Mouse (Mus musculus) right cerebral cortex, adult 18-20 months (tissue): ENCODE measurements around the gene Lcn6.
A peak's percentile ranks its signal among the peaks of the same experiment; 100 is the strongest.
"Not testable (repeated sequence)": the region's sequence is repeated elsewhere in the genome, so short reads cannot be mapped to it uniquely, and the experiment has no call there.

Experiments
- DNase-seq: peaks from one replicate; pipeline ENCODE4 v3.0.0; 2022; ENCODE audit warnings: mixed read lengths

The Lcn6 gene

DNA sequence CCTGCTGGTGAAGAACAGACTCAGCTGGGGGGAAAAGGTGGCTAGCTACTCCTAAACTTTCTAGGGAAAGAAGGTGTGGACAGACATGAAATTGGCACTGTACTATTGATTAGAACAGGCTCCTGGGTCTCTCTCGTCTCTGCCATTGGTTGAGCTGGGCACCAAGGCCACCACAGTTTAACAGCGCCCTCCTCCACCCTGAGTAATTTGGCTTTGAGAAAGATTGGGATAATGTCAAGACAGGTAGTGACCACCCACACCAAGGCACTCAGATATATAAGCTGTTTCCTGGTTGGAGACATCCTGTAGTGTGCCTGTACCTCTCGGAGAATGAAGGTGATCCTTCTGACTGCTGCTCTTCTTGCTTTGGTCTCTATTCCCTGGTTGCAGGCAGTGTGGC, at the start of gene Lcn6:
Gene Lcn6 (plus strand): TSS at position 301 of the 400 bp plus-strand sequence.
- DNase-seq = no peak

GRCm38 (mm10) chr2:25627811-25628210, 48.8 kb upstream of the Lcn6 start, which contains the start of gene Fcna:
TSS of gene Fcna (minus strand) at chr2:25628030.
- DNase-seq = no peak

- no peak for DNase-seq
Observed at GRCm38 (mm10) chr2:25628738-25629137, 47.8 kb upstream of the Lcn6 start.

DNA sequence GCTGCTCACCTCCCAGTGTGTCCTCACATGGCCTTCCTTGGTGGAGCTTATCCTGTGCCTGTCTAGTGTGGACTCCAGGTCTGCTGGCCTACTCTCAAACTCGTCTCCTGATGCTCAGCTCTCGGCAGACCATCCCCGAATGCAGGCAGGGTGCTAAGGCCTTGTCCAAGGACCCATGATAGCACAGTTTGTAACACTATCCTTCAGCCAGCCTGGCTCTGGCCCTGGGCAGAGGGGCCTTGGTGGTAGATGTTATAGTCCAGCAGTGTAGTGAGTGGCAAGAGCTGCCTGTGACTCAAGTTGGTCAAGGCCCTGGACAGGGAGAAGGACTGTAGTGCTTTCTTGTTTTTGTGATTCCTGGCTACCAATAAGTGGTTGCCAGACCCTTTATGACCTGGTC, 43.0 kb upstream of the Lcn6 start:
- no peak for DNase-seq

DNA sequence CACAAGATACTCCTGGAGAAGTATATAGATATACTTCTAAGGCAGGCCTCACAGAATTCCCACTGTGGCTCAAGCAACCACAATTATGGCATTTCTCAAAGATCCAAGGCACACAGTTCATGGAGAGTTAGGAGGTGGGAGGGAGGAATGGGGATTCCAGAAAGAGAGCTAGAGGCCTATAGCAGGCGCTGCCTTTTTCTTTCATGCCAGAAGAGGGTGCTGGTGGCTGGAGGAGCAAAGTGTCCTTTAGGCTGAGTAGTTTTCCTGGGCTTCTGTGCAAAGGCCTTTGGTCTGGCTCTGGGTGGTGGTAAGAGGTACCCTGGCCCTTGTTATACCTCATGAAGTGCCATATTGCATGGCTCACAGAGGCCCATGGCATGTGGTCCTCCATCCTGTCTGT, 42.5 kb upstream of the Lcn6 start:
- no peak for DNase-seq

DNA sequence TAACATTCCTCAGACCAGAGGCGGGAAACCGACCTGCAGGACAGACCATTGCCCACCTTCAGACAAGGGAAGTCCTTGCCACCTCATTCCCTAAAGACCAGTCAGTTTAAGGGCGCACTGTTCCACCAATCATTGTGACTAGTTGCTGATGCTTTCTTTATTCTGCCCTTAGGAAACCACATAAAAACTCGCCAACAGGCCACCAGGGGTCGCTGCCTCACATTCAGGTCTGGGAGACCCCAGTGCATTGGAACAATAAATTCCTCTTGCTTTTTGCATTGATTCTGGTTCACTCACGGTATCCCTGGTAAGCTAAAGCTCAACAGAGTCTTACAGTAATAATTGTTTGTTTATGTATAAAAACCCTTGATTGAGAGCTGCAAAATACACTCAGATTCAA, 36.7 kb upstream of the Lcn6 start:
- no peak for DNase-seq

- no peak for DNase-seq
Observed at GRCm38 (mm10) chr2:25652902-25653301, 23.7 kb upstream of the Lcn6 start, which contains the start of gene Lcn8. TSS of gene Lcn8 (plus strand) at chr2:25653120.

GRCm38 (mm10) chr2:25654502-25654901, 22.1 kb upstream of the Lcn6 start:
- no peak for DNase-seq

GRCm38 (mm10) chr2:25656691-25657090, 19.9 kb upstream of the Lcn6 start:
- peak; percentile 16 for DNase-seq

DNA sequence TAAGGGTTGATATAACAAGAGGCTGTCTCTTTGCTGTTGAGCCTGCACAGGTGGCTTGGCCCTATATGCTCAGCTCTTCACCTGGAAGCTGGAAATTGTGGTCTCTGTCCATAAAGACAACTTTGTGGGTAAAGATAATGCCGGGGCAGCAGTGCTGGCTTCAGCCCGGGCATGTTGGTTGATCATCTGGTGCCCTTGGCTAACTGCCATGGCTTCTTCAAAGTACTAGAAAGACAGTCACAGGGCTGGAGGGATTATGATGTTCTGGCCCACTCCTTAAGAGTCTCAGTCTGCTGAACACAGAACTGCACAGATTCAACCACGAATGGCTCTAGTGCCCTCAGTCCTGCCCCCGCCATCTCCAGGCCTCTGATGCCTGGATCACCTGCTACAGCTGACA, 19.3 kb upstream of the Lcn6 start:
- no peak for DNase-seq

- no peak for DNase-seq
Observed at GRCm38 (mm10) chr2:25657652-25658051, 18.9 kb upstream of the Lcn6 start, which contains the start of gene Lcn5. TSS of gene Lcn5 (plus strand) at chr2:25657952.

DNA sequence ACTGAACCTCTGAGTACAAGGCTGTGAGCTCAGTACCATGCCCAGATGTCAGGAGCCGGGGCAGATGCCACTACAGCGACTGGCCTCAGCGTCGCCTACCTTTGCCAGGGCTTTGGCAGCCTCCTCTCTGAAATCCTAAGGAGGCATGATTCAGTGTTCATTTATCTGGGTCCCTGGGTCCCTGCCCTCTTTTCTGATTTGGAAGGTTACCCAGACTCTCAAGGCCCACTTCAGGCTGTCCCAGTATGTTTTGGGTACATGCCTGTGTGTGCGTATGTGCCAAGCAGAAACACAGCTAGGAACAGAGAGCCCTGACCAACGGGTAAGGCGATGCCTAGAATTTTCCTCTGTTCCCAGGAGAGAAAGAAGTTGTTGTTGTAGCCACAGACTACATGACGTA, 16.3 kb upstream of the Lcn6 start:
- no peak for DNase-seq

DNA sequence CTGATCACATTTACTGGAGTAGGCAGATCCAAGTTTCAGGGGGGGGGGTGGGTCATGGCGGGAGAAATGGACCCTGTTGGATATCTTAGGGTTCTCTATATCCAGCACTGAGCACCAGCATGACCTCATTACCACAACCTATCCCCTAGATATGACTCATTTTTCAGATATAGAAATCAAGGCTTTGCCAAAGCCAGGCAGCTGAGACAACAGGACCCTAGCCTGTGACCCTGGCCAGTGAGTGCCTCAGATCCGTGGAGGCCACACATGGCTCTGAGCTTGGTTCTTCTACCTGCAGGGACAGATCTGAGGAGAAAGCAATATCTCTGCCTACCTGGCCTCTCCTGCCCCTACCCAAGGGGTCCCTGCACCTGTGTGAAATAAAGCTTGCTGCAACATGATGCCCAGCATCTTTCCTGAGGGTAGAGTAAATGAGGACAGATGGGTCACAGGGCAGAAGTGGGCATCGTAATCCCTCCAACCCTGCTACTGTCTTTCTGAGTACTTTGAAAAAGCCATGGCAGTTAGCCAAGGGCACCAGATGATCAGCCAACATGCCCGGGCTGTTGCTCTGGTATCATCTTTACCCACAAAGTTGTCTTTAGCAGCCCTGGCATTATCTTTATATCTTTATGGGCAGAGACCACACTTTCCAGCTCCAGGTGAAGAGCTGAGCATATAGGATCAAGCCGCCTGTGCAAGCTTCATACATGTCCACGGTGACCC, 15.2 kb upstream of the Lcn6 start:
- no peak for DNase-seq

DNA sequence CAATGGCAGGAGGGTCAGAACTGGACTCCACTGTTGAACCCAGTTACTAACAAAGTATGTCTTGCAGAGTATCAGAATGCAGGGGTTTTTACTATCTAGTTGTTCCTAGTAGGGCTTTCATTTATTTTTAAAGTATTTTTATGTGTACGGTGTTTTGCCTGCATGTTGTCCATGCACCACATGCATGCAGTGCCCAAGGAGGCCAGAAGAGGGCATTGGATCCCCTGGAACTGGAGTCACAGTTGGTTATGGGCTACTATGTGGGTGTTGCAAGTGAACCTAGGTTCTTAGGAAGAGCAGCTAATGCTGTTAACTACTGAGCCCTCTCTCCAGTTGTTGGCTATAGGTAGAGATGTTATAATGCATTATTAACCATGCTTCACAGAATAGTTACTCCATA, 13.1 kb upstream of the Lcn6 start:
- DNase-seq = peak; percentile 29

DNA sequence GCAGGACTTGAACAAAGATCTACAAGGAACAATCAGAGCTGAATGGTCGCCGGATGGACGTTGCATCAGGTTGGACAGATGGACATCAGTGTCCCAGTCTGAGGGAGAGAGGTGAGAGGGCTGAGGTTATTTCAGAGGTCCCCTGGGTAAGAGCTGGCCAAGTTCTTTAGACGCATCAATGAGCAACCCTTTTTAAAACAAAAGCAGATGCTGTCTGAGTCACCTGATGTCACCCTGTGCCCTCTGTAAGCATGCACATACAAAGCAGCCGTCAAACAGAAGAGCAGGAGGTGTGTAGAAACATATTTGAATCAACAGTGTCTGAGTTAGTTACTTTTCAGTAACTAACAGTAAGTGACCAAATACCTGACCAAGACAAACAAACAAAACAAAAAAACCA, 12.5 kb upstream of the Lcn6 start:
- DNase-seq = no peak

DNA sequence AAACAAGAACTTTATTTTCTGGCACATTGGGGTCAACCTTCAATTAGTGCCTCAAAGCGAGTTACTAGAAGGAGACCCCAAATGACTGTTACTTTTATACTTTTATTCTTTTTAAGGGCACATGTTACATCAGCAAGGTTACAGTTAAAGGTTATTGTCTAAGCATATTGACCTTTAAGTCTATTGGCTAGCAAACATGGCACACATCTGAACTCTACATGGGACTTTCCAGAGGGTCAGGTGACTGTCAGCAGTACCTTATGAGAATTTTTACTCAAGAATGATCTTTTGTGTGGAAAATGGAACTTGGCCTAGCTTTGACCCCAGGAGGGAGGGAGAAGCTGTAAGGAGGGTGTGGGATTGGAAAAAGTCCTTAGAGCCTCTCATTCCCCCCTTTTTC, 10.1 kb upstream of the Lcn6 start:
- DNase-seq = no peak

DNA sequence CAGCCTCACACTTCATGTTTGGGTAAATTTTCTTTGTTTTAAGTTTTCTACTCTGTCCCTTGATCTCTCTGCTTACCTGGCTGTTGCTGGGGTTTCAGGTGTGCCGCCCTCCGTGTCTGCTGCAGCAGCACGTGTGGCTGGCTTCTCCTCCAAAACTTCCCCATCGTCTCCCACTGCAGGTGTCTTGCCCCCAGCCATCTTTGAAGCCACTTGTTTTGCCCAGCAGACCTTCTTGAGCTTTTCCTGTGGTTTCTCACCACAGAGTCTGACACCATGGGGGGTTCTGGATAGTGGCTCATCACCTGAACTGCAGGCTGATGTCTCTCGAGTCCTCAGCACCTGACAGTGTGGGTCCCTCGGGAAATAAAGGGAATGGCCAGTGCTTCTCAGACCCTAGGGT, 3.0 kb downstream of the Lcn6 start:
- no peak for DNase-seq

DNA sequence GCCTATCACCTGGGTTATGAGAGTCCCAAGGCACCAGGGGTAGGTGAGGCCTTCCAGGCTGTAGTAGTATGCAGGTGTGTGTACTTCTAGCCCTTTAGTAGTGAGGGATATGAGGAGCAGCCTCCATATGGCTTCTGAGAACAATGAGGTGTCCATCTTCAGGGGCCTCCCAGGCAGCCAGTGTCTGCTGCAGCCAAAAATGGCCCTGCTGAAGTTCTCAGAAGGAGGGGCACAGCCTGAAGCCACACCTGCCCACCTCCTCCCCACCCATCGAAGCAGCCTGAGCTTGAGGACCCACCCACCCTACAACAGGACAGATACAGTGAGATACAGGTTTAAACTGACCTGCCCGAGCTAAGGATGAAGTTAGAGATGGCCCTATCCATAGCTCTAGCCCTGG, 5.8 kb downstream of the Lcn6 start, which contains the start of gene Lcn10:
Gene Lcn10 (plus strand): TSS at position 301 of the 400 bp plus-strand sequence.
- no peak for DNase-seq

DNA sequence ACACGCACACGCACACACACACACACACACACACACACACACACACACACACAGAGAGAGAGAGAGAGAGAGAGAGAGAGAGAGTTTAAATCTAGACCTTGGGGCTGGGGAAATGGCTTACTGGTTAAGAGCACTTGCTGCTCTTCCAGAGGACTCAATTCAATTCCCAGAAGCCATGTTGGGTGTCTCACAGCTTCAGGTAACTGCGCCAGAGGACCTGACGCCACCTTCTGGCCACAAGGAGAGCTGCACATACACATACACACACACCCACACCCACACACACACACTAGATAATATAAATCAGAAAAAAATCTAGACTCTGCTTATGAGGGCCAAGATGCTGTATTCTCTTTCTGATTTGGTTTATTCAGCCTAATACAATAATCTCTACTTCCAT, 10.4 kb downstream of the Lcn6 start:
- DNase-seq = no peak

DNA sequence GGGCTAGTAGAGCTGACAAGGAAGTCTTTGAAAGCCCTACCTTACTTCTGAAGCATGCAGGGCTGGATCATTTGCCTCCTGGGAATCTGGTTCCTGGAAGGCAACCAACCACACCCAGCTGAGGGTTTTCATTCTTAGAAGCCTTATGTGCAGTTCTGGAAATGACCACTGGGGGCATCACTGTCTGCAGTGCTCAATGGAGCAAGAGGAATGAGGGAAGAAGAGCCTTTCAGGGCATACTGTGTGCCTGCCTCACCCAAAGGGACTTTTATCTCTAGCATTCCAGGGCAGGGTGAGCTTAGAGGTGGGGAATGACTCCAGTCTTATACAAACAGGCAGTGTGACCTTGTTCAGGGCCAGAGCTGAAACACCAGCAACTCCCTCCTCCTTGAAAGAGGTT, 18.0 kb downstream of the Lcn6 start:
- DNase-seq = peak; percentile 26

GRCm38 (mm10) chr2:25696951-25697350, 20.4 kb downstream of the Lcn6 start:
- DNase-seq = no peak

GRCm38 (mm10) chr2:25698696-25699095, 22.1 kb downstream of the Lcn6 start:
- DNase-seq = no peak

- not testable (repeated sequence) for DNase-seq
Observed at GRCm38 (mm10) chr2:25699743-25700142, 23.2 kb downstream of the Lcn6 start, which contains the start of gene Obp2a. TSS of gene Obp2a (plus strand) at chr2:25700043.

DNA sequence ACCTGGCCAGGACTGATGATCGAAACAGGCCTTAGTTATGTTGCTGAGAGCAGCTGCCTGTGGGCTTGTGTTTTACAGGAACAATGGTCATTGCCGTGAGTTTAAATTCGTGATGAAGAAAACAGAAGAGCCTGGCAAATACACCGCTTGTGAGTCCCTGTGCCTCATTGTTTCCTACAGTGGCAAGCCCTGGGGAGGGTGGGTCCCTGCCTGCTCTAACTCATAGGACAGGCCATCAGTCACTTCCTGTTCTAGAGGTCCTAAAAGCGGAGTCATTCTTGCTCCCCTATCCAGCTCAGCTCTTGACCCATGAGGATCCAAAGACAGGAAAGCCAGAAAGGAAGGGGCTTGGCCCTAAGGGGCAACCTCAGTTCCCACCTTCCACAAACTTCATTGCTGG, 24.4 kb downstream of the Lcn6 start:
- DNase-seq = no peak

- no peak for DNase-seq
Observed at GRCm38 (mm10) chr2:25703706-25704105, 27.1 kb downstream of the Lcn6 start.
